Mouse (Mus musculus): Measurements from ENCODE around the gene Tff1.

Gene Tff1

GRCm38 (mm10) chr17:31165127-31165526, at the start of gene Tff1:
Tff1 (minus strand) TSS chr17:31165277.
- H3K27me3 ChIP-seq (ENCODE audit: insufficient read depth, low read length), result no peaks in the 10 kb centered on the region; the same call in 1 of the 2 replicates
- TF ChIP-seq NANOG (IDR thresholded peaks at IDR 0.05; ENCODE audit: borderline replicate concordance, low read length) (no peak), POU5F1 (IDR thresholded peaks at IDR 0.05; ENCODE audit: borderline replicate concordance, low read length) (no peak), CTCF (conservative IDR thresholded peaks at IDR 0.05; ENCODE audit: low read length) (no peak)
- H3K36me3 ChIP-seq (ENCODE audit: insufficient read depth, low read length), result no peaks in the 10 kb centered on the region
- H3K9me3 ChIP-seq (ENCODE audit: low read length), result no peaks in the 10 kb centered on the region
- H3K4me3 ChIP-seq (replicated peaks; ENCODE audit: low read length), result no peak within 1 kb of the TSS
- H3K4me1 ChIP-seq (replicated peaks; ENCODE audit: low read depth, low read length), result no peaks in the 10 kb centered on the region

- Histone ChIP-seq H3K4me3 (replicated peaks; ENCODE audit: low read length) (peak overlapping the region; percentile 80), H3K27me3 (ENCODE audit: insufficient read depth, low read length) (no peaks in the 10 kb centered on the region), H3K36me3 (ENCODE audit: insufficient read depth, low read length) (peaks cover 31% of the 10 kb centered on the region), H3K9me3 (ENCODE audit: low read length) (no peaks in the 10 kb centered on the region), H3K4me1 (replicated peaks; ENCODE audit: low read depth, low read length) (peaks cover 57% of the 10 kb centered on the region)
- no peak for TF ChIP-seq CTCF (conservative IDR thresholded peaks at IDR 0.05; ENCODE audit: low read length)
- TF ChIP-seq POU5F1 (IDR thresholded peaks at IDR 0.05; ENCODE audit: borderline replicate concordance, low read length), result no peak
- no peak for TF ChIP-seq NANOG (IDR thresholded peaks at IDR 0.05; ENCODE audit: borderline replicate concordance, low read length)
Measured at GRCm38 (mm10) chr17:31211881-31212280, 46.8 kb upstream of the Tff1 start.

GRCm38 (mm10) chr17:31210299-31210698, 45.2 kb upstream of the Tff1 start:
- Histone ChIP-seq H3K4me3 (replicated peaks; ENCODE audit: low read length) (peak overlapping the region; percentile 80; the same call in 1 of the 2 replicates), H3K4me1 (replicated peaks; ENCODE audit: low read depth, low read length) (peaks cover 47% of the 10 kb centered on the region), H3K9me3 (ENCODE audit: low read length) (no peaks in the 10 kb centered on the region), H3K36me3 (ENCODE audit: insufficient read depth, low read length) (peaks cover 18% of the 10 kb centered on the region), H3K27me3 (ENCODE audit: insufficient read depth, low read length) (no peaks in the 10 kb centered on the region)
- TF ChIP-seq NANOG (IDR thresholded peaks at IDR 0.05; ENCODE audit: borderline replicate concordance, low read length) (no peak), POU5F1 (IDR thresholded peaks at IDR 0.05; ENCODE audit: borderline replicate concordance, low read length) (no peak), CTCF (conservative IDR thresholded peaks at IDR 0.05; ENCODE audit: low read length) (no peak)

- no peak overlapping the region for H3K4me3 ChIP-seq (replicated peaks; ENCODE audit: low read length)
- peaks cover 43% of the 10 kb centered on the region for H3K4me1 ChIP-seq (replicated peaks; ENCODE audit: low read depth, low read length)
- peaks cover 9% of the 10 kb centered on the region for H3K36me3 ChIP-seq (ENCODE audit: insufficient read depth, low read length)
- TF ChIP-seq POU5F1 (IDR thresholded peaks at IDR 0.05; ENCODE audit: borderline replicate concordance, low read length) (no peak), CTCF (conservative IDR thresholded peaks at IDR 0.05; ENCODE audit: low read length) (no peak), NANOG (IDR thresholded peaks at IDR 0.05; ENCODE audit: borderline replicate concordance, low read length) (no peak)
- no peaks in the 10 kb centered on the region for H3K9me3 ChIP-seq (ENCODE audit: low read length)
- H3K27me3 ChIP-seq (ENCODE audit: insufficient read depth, low read length), result no peaks in the 10 kb centered on the region
Measured at GRCm38 (mm10) chr17:31209376-31209930, 44.4 kb upstream of the Tff1 start.

GRCm38 (mm10) chr17:31208654-31209053, 43.6 kb upstream of the Tff1 start:
- Histone ChIP-seq H3K4me1 (replicated peaks; ENCODE audit: low read depth, low read length) (peaks cover 36% of the 10 kb centered on the region), H3K9me3 (ENCODE audit: low read length) (no peaks in the 10 kb centered on the region), H3K36me3 (ENCODE audit: insufficient read depth, low read length) (peaks cover 1% of the 10 kb centered on the region), H3K27me3 (ENCODE audit: insufficient read depth, low read length) (no peaks in the 10 kb centered on the region), H3K4me3 (replicated peaks; ENCODE audit: low read length) (no peak overlapping the region)
- TF ChIP-seq CTCF (conservative IDR thresholded peaks at IDR 0.05; ENCODE audit: low read length) (no peak), POU5F1 (IDR thresholded peaks at IDR 0.05; ENCODE audit: borderline replicate concordance, low read length) (no peak)

- Histone ChIP-seq H3K4me3 (replicated peaks; ENCODE audit: low read length) (no peak within 1 kb of the TSS), H3K9me3 (ENCODE audit: low read length) (no peaks in the 10 kb centered on the region), H3K4me1 (replicated peaks; ENCODE audit: low read depth, low read length) (peaks cover 30% of the 10 kb centered on the region), H3K36me3 (ENCODE audit: insufficient read depth, low read length) (no peaks in the 10 kb centered on the region), H3K27me3 (ENCODE audit: insufficient read depth, low read length) (no peaks in the 10 kb centered on the region)
- no peak for TF ChIP-seq NANOG (IDR thresholded peaks at IDR 0.05; ENCODE audit: borderline replicate concordance, low read length)
- TF ChIP-seq POU5F1 (IDR thresholded peaks at IDR 0.05; ENCODE audit: borderline replicate concordance, low read length), result no peak
- no peak for TF ChIP-seq CTCF (conservative IDR thresholded peaks at IDR 0.05; ENCODE audit: low read length)
Measured at GRCm38 (mm10) chr17:31207771-31208334, 42.8 kb upstream of the Tff1 start, which contains the start of gene Ubash3a. Ubash3a (plus strand) TSS chr17:31207873.

- H3K36me3 ChIP-seq (ENCODE audit: insufficient read depth, low read length), result no peaks in the 10 kb centered on the region
- H3K27me3 ChIP-seq (ENCODE audit: insufficient read depth, low read length), result peaks cover 9% of the 10 kb centered on the region; the same call in 1 of the 2 replicates
- TF ChIP-seq NANOG (IDR thresholded peaks at IDR 0.05; ENCODE audit: borderline replicate concordance, low read length) (no peak), POU5F1 (IDR thresholded peaks at IDR 0.05; ENCODE audit: borderline replicate concordance, low read length) (no peak), CTCF (conservative IDR thresholded peaks at IDR 0.05; ENCODE audit: low read length) (no peak)
- no peaks in the 10 kb centered on the region for H3K9me3 ChIP-seq (ENCODE audit: low read length)
- H3K4me1 ChIP-seq (replicated peaks; ENCODE audit: low read depth, low read length), result peaks cover 24% of the 10 kb centered on the region
- peak within 1 kb of the TSS; percentile 56 for H3K4me3 ChIP-seq (replicated peaks; ENCODE audit: low read length)
Measured at GRCm38 (mm10) chr17:31198877-31199276, 33.8 kb upstream of the Tff1 start, which contains the start of gene Tmprss3. Tmprss3 (minus strand) TSS chr17:31198977.

GRCm38 (mm10) chr17:31196283-31196682, 31.2 kb upstream of the Tff1 start:
- H3K9me3 ChIP-seq (ENCODE audit: low read length), result no peaks in the 10 kb centered on the region
- no peaks in the 10 kb centered on the region for H3K36me3 ChIP-seq (ENCODE audit: insufficient read depth, low read length)
- peaks cover 31% of the 10 kb centered on the region for H3K4me1 ChIP-seq (replicated peaks; ENCODE audit: low read depth, low read length)
- H3K27me3 ChIP-seq (ENCODE audit: insufficient read depth, low read length), result peaks cover 9% of the 10 kb centered on the region; the same call in 1 of the 2 replicates
- no peak for TF ChIP-seq NANOG (IDR thresholded peaks at IDR 0.05; ENCODE audit: borderline replicate concordance, low read length)
- no peak for TF ChIP-seq CTCF (conservative IDR thresholded peaks at IDR 0.05; ENCODE audit: low read length)
- no peak for TF ChIP-seq POU5F1 (IDR thresholded peaks at IDR 0.05; ENCODE audit: borderline replicate concordance, low read length)
- H3K4me3 ChIP-seq (replicated peaks; ENCODE audit: low read length), result no peak overlapping the region
